Mouse (Mus musculus): ENCODE results near the gene Zrsr2. TPM values are rescaled to one million over a fixed set of nuclear protein-coding genes. Genes with fewer than 3 reads are reported as not detected.
A peak's percentile ranks its signal among the peaks of the same experiment; 100 is the strongest.

The Zrsr2 gene
- polyA plus RNA-seq (2015; fragmentation: Nextera tagmentation; extraction: Ambion mirVana) = 49.1 and 59.8 TPM in 2 replicates

DNA sequence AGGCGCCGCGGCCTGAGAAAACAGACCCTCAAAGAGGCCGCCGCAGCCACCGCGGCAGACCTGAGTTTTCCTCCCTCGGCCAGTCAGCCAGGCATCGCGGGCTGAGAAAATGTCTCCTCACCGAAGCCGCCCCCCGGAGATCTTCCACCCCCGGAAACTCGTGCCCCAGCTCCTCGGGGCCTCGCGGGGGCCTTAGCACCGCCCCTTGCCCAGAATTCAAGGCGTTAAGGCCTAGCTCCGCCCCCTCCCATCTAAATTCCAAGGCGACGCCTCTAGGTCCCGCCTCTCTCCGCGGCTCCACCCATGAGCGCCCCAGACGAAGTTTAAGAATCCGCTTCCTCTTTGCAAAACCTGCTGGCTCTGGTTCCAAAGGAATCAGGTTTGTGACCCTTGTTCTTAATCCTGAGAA, at the start of gene Zrsr2:
Zrsr2 (minus strand) TSS at position 195 of the 409 bp plus-strand sequence.
- Histone ChIP-seq H3K4me2 (replicated peaks; ENCODE audit: low read depth, low read length) (peak within 1 kb of the TSS; percentile 60), H3K27me3 (ENCODE audit: insufficient read depth, low read length) (peaks cover 5% of the 10 kb centered on the region; the same call in 1 of the 2 replicates), H3K9me3 (ENCODE audit: low read length) (peaks cover under 1% of the 10 kb centered on the region; the same call in 1 of the 2 replicates), H3K4me1 (ENCODE audit: insufficient read depth, low read length) (0 out of 2 replicates have a peak, but pooled peaks cover 3% of the 10 kb centered on the region), H3K9ac (replicated peaks; ENCODE audit: low read length) (peak within 1 kb of the TSS; percentile 85), H3K4me3 (ENCODE audit: low read length) (peak within 1 kb of the TSS; percentile 74), H3K36me3 (ENCODE audit: insufficient read depth, low read length) (peaks cover 13% of the 10 kb centered on the region; the same call in 1 of the 2 replicates), H3K27ac (ENCODE audit: low read length) (peak within 1 kb of the TSS; percentile 99)
- 11% methylated on average over 29 of the region's 29 CpGs for WGBS
- peak; percentile 95 for ATAC-seq (ENCODE audit: low FRiP score, low TSS enrichment)

DNA sequence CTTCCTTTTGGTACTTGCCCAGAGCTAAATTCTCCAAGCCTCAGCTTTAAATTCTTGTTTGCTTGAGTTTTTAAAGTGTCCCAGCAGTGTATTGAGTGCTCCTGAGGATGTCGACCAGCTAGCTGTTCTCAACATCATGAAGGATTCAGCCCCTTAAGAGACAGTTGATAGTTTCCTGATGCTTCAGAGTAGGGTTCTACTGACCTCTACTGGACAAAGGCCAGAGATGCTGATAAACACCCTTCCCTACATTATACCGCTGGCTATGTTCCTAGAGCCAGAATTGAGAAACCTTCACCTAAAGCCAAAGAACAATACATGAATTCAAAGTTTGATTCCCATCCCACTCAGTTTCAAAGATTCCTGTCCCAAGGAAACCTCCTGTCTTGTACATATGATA, 46.3 kb upstream of the Zrsr2 start:
- Histone ChIP-seq H3K4me1 (ENCODE audit: insufficient read depth, low read length) (no peaks in the 10 kb centered on the region), H3K4me3 (ENCODE audit: low read length) (no peak overlapping the region), H3K9me3 (ENCODE audit: low read length) (no peaks in the 10 kb centered on the region), H3K27ac (ENCODE audit: low read length) (no peak overlapping the region), H3K4me2 (replicated peaks; ENCODE audit: low read depth, low read length) (no peak overlapping the region), H3K27me3 (ENCODE audit: insufficient read depth, low read length) (peaks cover 7% of the 10 kb centered on the region; the same call in 1 of the 2 replicates), H3K36me3 (ENCODE audit: insufficient read depth, low read length) (no peaks in the 10 kb centered on the region), H3K9ac (replicated peaks; ENCODE audit: low read length) (no peak overlapping the region)
- 27% methylated on average over 2 of the region's 2 CpGs for WGBS
- peak; percentile 54; the same call in 1 of the 2 replicates for ATAC-seq (ENCODE audit: low FRiP score, low TSS enrichment)

DNA sequence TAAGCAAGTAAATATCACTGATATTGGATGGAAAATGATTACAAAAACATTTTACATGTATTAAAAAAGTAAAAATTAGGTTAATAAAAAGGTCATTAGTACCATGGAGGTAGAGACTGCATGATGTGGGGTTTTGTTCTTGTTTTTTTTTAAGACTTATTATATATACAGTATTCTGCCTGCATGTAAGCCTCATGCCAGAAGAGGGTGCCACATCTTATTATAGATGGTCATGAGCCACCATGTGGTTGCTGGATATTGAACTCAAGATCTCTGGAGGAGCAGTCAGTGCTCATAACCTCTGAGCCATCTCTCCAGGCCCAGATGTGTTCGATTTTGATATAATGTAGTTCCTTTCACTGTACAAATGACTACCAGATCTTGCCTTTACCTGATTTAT, 41.4 kb upstream of the Zrsr2 start:
- no peak for ATAC-seq (ENCODE audit: low FRiP score, low TSS enrichment)
- Histone ChIP-seq H3K27me3 (ENCODE audit: insufficient read depth, low read length) (peaks cover 7% of the 10 kb centered on the region), H3K4me2 (replicated peaks; ENCODE audit: low read depth, low read length) (no peak overlapping the region), H3K9me3 (ENCODE audit: low read length) (no peaks in the 10 kb centered on the region), H3K36me3 (ENCODE audit: insufficient read depth, low read length) (no peaks in the 10 kb centered on the region), H3K4me3 (ENCODE audit: low read length) (no peak overlapping the region), H3K27ac (ENCODE audit: low read length) (no peak overlapping the region), H3K4me1 (ENCODE audit: insufficient read depth, low read length) (no peaks in the 10 kb centered on the region), H3K9ac (replicated peaks; ENCODE audit: low read length) (no peak overlapping the region)
- 72% methylated on average over 1 of the region's 1 CpGs for WGBS

DNA sequence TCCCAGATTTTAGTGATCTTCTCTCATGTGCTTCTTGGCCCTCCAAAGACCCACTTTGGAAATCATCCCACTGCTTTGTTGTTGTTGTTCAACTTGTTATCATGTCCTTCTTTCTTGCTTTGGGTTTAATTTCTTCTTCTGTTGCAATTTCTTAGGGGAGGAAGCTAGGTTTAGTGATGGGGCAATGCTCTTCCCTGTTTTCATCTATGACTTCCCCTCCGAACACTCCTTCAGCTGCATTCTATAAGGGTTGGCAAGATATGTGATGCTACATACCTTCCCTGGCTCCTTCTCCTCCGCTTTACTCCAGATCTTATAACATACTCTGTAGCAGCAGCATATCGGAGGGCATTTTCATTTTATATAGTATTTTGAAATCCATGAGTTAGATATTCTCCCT, 38.3 kb upstream of the Zrsr2 start:
- Histone ChIP-seq H3K4me2 (replicated peaks; ENCODE audit: low read depth, low read length) (no peak overlapping the region), H3K9ac (replicated peaks; ENCODE audit: low read length) (no peak overlapping the region), H3K27me3 (ENCODE audit: insufficient read depth, low read length) (peaks cover 12% of the 10 kb centered on the region), H3K27ac (ENCODE audit: low read length) (no peak overlapping the region), H3K4me3 (ENCODE audit: low read length) (no peak overlapping the region), H3K9me3 (ENCODE audit: low read length) (no peaks in the 10 kb centered on the region), H3K36me3 (ENCODE audit: insufficient read depth, low read length) (no peaks in the 10 kb centered on the region), H3K4me1 (ENCODE audit: insufficient read depth, low read length) (no peaks in the 10 kb centered on the region)
- ATAC-seq (ENCODE audit: low FRiP score, low TSS enrichment) = no peak
- WGBS = 92% methylated on average over 3 of the region's 3 CpGs

DNA sequence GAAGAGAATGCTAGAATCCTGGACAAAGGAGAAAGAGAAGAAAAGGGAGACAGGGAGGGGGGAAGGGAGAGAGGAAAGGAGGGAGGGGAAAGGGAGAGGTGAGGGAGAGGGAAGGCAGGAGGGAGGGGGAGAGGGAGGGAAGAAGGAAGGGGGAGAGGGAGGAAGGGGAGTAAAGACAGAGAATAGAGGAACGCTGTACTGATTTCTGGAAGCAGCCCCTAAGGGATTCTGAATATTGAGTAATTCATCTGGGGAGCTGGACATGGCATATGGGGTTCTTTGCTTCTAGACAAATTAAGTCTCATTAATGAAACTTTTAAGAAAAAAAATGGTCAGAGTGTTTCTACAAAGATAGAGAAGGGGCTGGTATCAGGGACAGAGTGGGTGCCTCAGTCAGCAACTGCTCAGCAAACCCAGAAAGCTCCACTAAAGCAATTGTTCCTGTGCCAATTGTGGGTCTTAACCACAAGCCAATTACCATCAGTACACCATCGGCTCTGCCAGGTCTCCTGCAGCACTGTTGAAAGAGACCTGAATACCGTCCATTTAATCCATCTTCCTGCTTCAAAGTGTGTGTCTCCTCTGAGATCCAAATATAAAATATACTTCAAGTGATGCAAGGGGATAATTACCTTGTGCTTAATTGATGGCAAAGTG, 29.4 kb upstream of the Zrsr2 start:
- no peak overlapping the region for H3K27ac ChIP-seq (ENCODE audit: low read length)
- no peak overlapping the region for H3K9ac ChIP-seq (replicated peaks; ENCODE audit: low read length)
- H3K9me3 ChIP-seq (ENCODE audit: low read length) = no peaks in the 10 kb centered on the region
- H3K27me3 ChIP-seq (ENCODE audit: insufficient read depth, low read length) = peaks cover 2% of the 10 kb centered on the region; the same call in 1 of the 2 replicates
- H3K36me3 ChIP-seq (ENCODE audit: insufficient read depth, low read length) = no peaks in the 10 kb centered on the region
- WGBS = 68% methylated on average over 3 of the region's 3 CpGs
- no peaks in the 10 kb centered on the region for H3K4me1 ChIP-seq (ENCODE audit: insufficient read depth, low read length)
- H3K4me2 ChIP-seq (replicated peaks; ENCODE audit: low read depth, low read length) = no peak overlapping the region
- ATAC-seq (ENCODE audit: low FRiP score, low TSS enrichment) = no peak
- H3K4me3 ChIP-seq (ENCODE audit: low read length) = no peak overlapping the region

DNA sequence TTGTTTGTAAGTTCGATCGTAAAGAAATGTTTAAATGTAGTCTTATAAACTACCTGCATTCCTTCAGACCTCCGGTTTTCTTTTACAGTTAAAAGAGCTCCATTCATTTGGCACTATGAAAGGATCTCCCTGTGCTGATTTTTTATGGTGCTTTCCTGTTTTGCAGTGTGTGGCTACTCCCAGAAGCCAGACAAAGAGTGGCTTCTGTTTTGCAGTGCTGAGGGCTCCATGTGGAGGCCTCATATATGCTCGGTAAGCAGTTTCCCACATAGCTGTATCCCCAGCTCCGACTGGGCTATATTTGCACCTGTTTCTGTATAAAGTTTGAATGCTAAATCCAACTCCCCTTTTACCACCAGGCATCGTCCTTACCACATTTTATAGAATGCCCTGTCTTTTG, 23.7 kb upstream of the Zrsr2 start:
- no peaks in the 10 kb centered on the region for H3K9me3 ChIP-seq (ENCODE audit: low read length)
- H3K27ac ChIP-seq (ENCODE audit: low read length) = no peak overlapping the region
- no peak overlapping the region for H3K4me3 ChIP-seq (ENCODE audit: low read length)
- H3K27me3 ChIP-seq (ENCODE audit: insufficient read depth, low read length) = peaks cover 2% of the 10 kb centered on the region; the same call in 1 of the 2 replicates
- H3K4me2 ChIP-seq (replicated peaks; ENCODE audit: low read depth, low read length) = no peak overlapping the region
- H3K36me3 ChIP-seq (ENCODE audit: insufficient read depth, low read length) = no peaks in the 10 kb centered on the region
- H3K4me1 ChIP-seq (ENCODE audit: insufficient read depth, low read length) = no peaks in the 10 kb centered on the region
- no peak for ATAC-seq (ENCODE audit: low FRiP score, low TSS enrichment)
- no peak overlapping the region for H3K9ac ChIP-seq (replicated peaks; ENCODE audit: low read length)
- WGBS = 78% methylated on average over 6 of the region's 6 CpGs

DNA sequence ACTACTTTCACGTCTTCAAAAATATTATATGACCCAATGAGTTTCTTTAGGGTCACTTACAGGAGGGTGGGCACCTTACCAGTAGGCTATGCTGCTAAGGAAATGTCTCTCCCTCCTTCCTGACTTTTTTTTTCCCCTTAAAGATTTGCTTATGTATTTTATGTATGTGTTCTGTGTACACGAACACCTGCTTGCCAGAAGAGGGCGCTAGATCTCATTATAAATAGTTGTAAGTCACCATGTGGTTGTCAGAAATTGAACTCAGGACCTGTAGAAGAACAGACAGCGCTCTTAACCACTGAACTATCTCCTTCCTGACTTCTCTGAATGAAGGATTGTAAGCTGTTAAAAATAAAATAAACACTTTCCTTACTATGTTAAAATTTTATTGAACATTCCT, 23.0 kb upstream of the Zrsr2 start:
- H3K9me3 ChIP-seq (ENCODE audit: low read length) = no peaks in the 10 kb centered on the region
- no peaks in the 10 kb centered on the region for H3K36me3 ChIP-seq (ENCODE audit: insufficient read depth, low read length)
- no peak for ATAC-seq (ENCODE audit: low FRiP score, low TSS enrichment)
- H3K4me3 ChIP-seq (ENCODE audit: low read length) = no peak overlapping the region
- no peak overlapping the region for H3K27ac ChIP-seq (ENCODE audit: low read length)
- WGBS = 54% methylated on average over 4 of the region's 4 CpGs
- H3K27me3 ChIP-seq (ENCODE audit: insufficient read depth, low read length) = peaks cover 2% of the 10 kb centered on the region; the same call in 1 of the 2 replicates
- H3K4me2 ChIP-seq (replicated peaks; ENCODE audit: low read depth, low read length) = no peak overlapping the region
- no peaks in the 10 kb centered on the region for H3K4me1 ChIP-seq (ENCODE audit: insufficient read depth, low read length)
- no peak overlapping the region for H3K9ac ChIP-seq (replicated peaks; ENCODE audit: low read length)

DNA sequence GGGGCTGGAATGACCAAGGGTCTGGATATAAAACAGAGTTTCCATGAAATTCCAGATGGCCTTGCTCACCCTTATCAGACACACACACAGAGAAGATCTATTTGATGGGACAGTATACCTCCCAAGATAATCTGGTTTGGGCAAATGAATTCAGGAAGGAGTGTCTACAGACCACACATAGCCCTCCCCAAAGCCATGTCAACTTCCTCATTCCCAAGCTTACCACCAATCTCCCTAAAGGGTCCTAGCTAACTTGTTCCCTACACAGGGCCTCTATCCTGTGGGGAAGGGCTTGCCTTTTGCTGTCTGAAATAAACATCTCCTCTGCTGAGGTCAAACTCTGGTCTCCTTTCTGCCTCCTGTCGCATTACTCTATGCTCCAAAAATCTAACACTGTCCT, 22.6 kb upstream of the Zrsr2 start:
- Histone ChIP-seq H3K4me3 (ENCODE audit: low read length) (no peak overlapping the region), H3K4me1 (ENCODE audit: insufficient read depth, low read length) (no peaks in the 10 kb centered on the region), H3K4me2 (replicated peaks; ENCODE audit: low read depth, low read length) (no peak overlapping the region), H3K9ac (replicated peaks; ENCODE audit: low read length) (no peak overlapping the region), H3K9me3 (ENCODE audit: low read length) (no peaks in the 10 kb centered on the region), H3K27me3 (ENCODE audit: insufficient read depth, low read length) (peaks cover 2% of the 10 kb centered on the region; the same call in 1 of the 2 replicates), H3K36me3 (ENCODE audit: insufficient read depth, low read length) (no peaks in the 10 kb centered on the region), H3K27ac (ENCODE audit: low read length) (no peak overlapping the region)
- ATAC-seq (ENCODE audit: low FRiP score, low TSS enrichment) = no peak
- whole genome bisulfite sequencing = 93% methylated on average over 1 of the region's 1 CpGs

DNA sequence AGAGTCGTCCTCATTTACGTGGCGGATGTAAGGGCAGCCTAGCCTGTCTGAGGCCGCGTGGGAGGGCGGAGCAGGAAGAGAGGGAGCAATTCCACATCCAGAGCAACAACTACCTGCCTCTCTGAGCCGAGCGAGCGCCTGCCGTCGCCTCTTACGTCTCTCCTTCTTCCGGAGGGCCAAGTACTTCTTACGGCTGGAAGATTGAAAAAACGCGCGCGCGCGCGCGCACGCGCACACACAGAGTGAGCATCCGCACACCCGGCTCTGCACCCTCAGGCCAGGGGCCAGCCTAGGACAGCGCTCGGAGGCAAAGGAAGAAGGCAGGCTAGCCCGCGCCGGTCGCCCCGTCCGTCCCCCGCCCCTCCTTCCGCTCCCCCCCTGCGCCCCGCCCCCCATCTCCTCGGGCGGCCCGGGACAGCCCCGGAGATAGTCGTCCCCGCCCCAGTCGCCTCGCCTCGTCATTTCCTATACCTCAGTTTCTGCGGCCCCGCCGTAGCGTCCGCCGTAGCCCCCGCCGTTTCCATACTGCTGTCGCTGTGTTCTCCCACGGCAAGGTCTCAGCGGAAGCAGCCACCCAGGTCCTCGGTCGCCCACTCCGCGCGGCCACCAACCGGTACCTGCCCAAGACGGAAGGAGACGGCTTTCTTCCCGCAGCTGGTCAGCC, 526 bp downstream of the Zrsr2 start:
- ATAC-seq (ENCODE audit: low FRiP score, low TSS enrichment) = peak; percentile 94
- Histone ChIP-seq H3K4me2 (replicated peaks; ENCODE audit: low read depth, low read length) (peak overlapping the region; percentile 60), H3K4me1 (ENCODE audit: insufficient read depth, low read length) (0 out of 2 replicates have a peak, but pooled peaks cover 3% of the 10 kb centered on the region), H3K36me3 (ENCODE audit: insufficient read depth, low read length) (peaks cover 18% of the 10 kb centered on the region; the same call in 1 of the 2 replicates), H3K27me3 (ENCODE audit: insufficient read depth, low read length) (peaks cover 5% of the 10 kb centered on the region; the same call in 1 of the 2 replicates), H3K9ac (replicated peaks; ENCODE audit: low read length) (peak overlapping the region; percentile 85), H3K9me3 (ENCODE audit: low read length) (no peaks in the 10 kb centered on the region; the same call in 1 of the 2 replicates), H3K4me3 (ENCODE audit: low read length) (peak overlapping the region; percentile 74), H3K27ac (ENCODE audit: low read length) (peak overlapping the region; percentile 99)
- 30% methylated on average over 44 of the region's 67 CpGs for WGBS
